Mouse (Mus musculus) C2C12 (cell line): ENCODE results near the gene Mgat2. TPM values are rescaled to one million over a fixed set of nuclear protein-coding genes. Genes with fewer than 3 reads are reported as not detected.

Experiments
- H3K27me3 ChIP-seq: one replicate; pipeline ENCODE4 v1.6.1; 2011; ENCODE audit not compliant: control insufficient read depth, insufficient read depth, insufficient read length
- H3K36me3 ChIP-seq: one replicate; pipeline ENCODE4 v1.6.1; 2011; ENCODE audit not compliant: control insufficient read depth, insufficient read depth
- H3K4me3 ChIP-seq: one replicate; pipeline ENCODE4 v1.5.1; 2011; ENCODE audit warnings: mild to moderate bottlenecking, control low read depth; ENCODE audit not compliant: poor library complexity, insufficient read depth, severe bottlenecking
- H3K79me2 ChIP-seq: one replicate; pipeline ENCODE4 v1.6.1; 2011; ENCODE audit not compliant: control insufficient read depth, insufficient read depth
- H3K79me3 ChIP-seq: one replicate; pipeline ENCODE4 v1.6.1; 2011; ENCODE audit warnings: low read depth, control low read depth
- H3ac ChIP-seq: one replicate; pipeline ENCODE3; 2011; ENCODE audit warnings: low read depth; ENCODE audit not compliant: control insufficient read depth, insufficient read length
- CEBPB ChIP-seq: IDR thresholded peaks from one replicate; pipeline ENCODE4 v1.6.1; 2011; ENCODE audit warnings: low read depth, mild to moderate bottlenecking, control low read depth, moderate library complexity
- CTCF ChIP-seq: IDR thresholded peaks from one replicate; pipeline ENCODE4 v1.5.1; 2011; ENCODE audit not compliant: control insufficient read depth, insufficient read depth, insufficient read length
- FOSL1 ChIP-seq: IDR thresholded peaks from one replicate; pipeline ENCODE4 v1.8.0; 2011; ENCODE audit warnings: mild to moderate bottlenecking, low read length; ENCODE audit not compliant: poor library complexity, insufficient read depth, severe bottlenecking
- MAX ChIP-seq: IDR thresholded peaks from one replicate; pipeline ENCODE4 v1.6.1; 2011; ENCODE audit warnings: mild to moderate bottlenecking, control low read depth
- MYOD1 ChIP-seq: IDR thresholded peaks from one replicate; pipeline ENCODE4 v1.6.1; 2011; ENCODE audit warnings: low read depth; ENCODE audit not compliant: control insufficient read depth, insufficient read length
- MYOG ChIP-seq: IDR thresholded peaks from one replicate; pipeline ENCODE4 v1.6.1; 2011; ENCODE audit not compliant: control insufficient read depth, insufficient read length; ENCODE audit errors: extremely low read depth
- USF1 ChIP-seq: IDR thresholded peaks from one replicate; pipeline ENCODE4 v1.6.1; 2011; ENCODE audit warnings: low read depth, mild to moderate bottlenecking, control low read depth, moderate library complexity
- polyA plus RNA-seq: library from polyadenylated mRNA; unstranded; fragments of >200 nt; fragmentation: generic; extraction: Trizol; gene quantifications from one replicate; pipeline ENCODE4 v1.2.1, GENCODE M21; 2012; ENCODE audit warnings: missing spikeins

The Mgat2 gene
- polyA plus RNA-seq, 1 experiment: 39.6 TPM

DNA sequence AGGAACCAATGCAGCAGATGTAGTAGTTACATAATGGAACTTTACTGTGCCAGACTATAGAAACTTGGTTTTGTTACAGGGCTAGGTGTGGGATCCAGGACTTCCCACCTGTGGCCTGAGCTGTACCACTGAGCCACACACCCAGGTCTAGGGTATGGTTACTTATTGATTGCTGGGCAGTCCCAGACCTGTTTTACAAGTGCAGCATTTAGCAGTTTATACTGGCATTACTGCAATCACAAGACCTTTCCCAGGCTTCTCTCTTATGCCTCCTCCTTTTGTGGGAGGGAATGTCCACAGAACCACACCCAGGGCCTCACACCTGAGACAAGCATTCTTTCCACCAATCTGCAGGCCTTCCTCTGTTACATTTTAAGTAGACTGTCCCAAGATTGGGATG lies 15.0 kb downstream of the Mgat2 start:
- Histone ChIP-seq H3K79me2 (peaks cover 70% of the 10 kb centered on the region), H3K79me3 (peaks cover 50% of the 10 kb centered on the region), H3K36me3 (peaks cover 47% of the 10 kb centered on the region), H3K27me3 (no peaks in the 10 kb centered on the region), H3ac (no peak overlapping the region), H3K4me3 (no peak overlapping the region)
- TF ChIP-seq FOSL1 (no peak), CTCF (no peak), USF1 (no peak)

DNA sequence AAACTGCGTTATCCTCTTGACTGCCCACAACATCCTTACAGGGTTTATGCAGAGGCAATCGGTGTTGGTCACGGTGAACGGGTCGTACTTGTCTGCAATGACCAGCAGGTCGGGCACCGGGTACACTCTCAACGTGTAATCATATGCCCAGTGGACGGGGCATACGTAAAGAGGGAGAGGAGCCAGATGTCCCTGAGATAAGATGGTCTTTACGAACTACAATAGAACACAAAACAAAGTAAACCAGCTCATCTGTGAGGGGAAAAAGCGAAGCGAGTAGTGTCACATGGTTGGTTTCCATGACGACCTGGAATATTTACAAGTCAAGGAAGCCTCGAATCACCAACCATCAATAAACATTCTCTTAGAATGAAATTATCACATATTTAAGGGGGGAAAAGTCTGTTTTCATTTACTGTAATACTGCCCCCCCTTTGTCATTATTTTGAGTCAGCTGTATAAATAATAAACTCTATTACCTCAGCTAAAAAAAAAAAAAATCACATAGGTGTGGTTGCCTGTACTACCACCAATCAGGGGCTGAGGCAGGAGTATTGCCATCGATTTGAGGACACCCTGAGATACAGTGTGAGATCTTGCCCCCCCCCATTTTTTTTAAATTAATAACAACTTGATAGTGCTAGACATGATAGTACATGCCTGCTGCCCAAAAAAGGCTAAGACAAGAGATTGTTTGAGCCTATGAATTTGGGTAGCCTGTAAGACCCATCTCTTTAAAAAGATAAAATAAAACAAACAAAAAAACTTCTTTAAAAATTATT lies 20.3 kb downstream of the Mgat2 start, which contains the start of gene Gm49384:
TSS of gene Gm49384 (minus strand) at position 216 of the 782 bp plus-strand sequence.
- no peak within 1 kb of the TSS for H3K4me3 ChIP-seq
- H3K36me3 ChIP-seq: peaks cover 51% of the 10 kb centered on the region
- no peaks in the 10 kb centered on the region for H3K27me3 ChIP-seq
- peaks cover 18% of the 10 kb centered on the region for H3K79me2 ChIP-seq
- TF ChIP-seq USF1 (no peak), MYOD1 (no peak), CEBPB (no peak)
- no peak within 1 kb of the TSS for H3ac ChIP-seq
- H3K79me3 ChIP-seq: peaks cover 8% of the 10 kb centered on the region

DNA sequence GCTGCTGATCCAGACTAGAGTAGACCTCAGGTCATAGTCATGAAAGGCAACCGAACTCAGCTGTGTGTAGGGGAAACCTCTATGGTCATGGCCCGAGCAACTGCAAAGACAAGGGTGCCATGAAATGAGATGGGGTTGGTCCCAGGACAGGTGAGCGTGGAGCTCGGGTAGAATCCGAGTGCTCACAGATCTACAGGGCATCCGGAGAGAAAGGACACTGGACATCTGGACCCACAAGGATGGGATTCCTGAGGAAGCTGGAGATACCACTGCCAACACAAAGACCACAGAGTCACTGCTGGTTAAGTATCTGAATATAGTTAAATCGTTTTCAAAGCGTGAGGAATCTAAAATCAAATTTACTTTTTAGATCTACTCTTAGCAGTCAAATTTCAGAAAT lies 23.4 kb downstream of the Mgat2 start:
- H3K79me2 ChIP-seq: no peaks in the 10 kb centered on the region
- H3K4me3 ChIP-seq: no peak overlapping the region
- H3ac ChIP-seq: no peak overlapping the region
- peaks cover 46% of the 10 kb centered on the region for H3K36me3 ChIP-seq
- no peaks in the 10 kb centered on the region for H3K27me3 ChIP-seq
- TF ChIP-seq CTCF (no peak), CEBPB (no peak), USF1 (no peak)
- H3K79me3 ChIP-seq: peaks cover 2% of the 10 kb centered on the region

DNA sequence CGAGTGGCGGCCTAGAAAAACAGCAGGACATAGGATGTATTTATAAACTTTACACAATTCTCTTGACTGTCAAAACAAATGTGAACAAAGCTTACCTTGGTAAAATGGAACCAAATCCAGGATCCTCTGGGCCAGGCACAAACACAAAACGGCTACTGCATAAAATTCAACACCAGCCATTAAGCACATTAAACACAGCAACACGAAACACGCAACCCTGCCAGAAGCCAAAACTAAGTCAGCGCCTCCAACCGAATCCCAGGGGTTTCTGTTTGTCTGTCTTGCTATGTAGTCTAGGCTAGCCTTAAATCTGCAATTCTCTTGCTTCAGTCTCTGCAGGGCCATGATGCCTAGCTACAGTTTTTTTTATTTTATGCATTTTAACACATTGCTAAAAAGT lies 24.0 kb downstream of the Mgat2 start:
- Histone ChIP-seq H3K79me3 (peaks cover 2% of the 10 kb centered on the region), H3K36me3 (peaks cover 41% of the 10 kb centered on the region), H3K4me3 (no peak overlapping the region), H3ac (no peak overlapping the region), H3K27me3 (no peaks in the 10 kb centered on the region), H3K79me2 (no peaks in the 10 kb centered on the region)
- TF ChIP-seq MYOG (no peak), MYOD1 (no peak), USF1 (no peak), CTCF (no peak), FOSL1 (no peak), MAX (no peak), CEBPB (no peak)

DNA sequence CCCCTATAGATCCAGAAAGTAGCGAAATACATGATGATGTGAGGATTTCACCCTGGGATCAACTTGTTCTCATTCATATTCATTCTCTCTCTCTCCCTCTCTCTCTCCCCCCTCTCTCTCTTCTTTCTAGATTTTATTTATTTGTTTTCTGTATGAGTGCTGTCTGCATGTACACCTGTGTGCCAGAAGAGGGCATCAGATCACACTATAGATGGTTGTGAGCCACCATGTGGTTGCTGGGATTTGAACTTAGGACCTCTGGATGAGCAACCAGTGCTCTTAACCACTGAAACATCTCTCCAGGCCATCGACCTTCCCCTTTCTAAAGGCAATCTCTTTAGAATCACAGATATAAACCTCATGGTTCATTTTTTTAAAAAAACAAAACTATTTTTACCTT lies 24.6 kb downstream of the Mgat2 start:
- TF ChIP-seq MAX: no peak
- no peak for TF ChIP-seq MYOG
- TF ChIP-seq MYOD1: no peak
- no peak for TF ChIP-seq FOSL1
- TF ChIP-seq USF1: no peak
- Histone ChIP-seq H3K79me2 (no peaks in the 10 kb centered on the region), H3K36me3 (peaks cover 42% of the 10 kb centered on the region), H3ac (no peak overlapping the region), H3K4me3 (no peak overlapping the region), H3K27me3 (no peaks in the 10 kb centered on the region), H3K79me3 (no peaks in the 10 kb centered on the region)

DNA sequence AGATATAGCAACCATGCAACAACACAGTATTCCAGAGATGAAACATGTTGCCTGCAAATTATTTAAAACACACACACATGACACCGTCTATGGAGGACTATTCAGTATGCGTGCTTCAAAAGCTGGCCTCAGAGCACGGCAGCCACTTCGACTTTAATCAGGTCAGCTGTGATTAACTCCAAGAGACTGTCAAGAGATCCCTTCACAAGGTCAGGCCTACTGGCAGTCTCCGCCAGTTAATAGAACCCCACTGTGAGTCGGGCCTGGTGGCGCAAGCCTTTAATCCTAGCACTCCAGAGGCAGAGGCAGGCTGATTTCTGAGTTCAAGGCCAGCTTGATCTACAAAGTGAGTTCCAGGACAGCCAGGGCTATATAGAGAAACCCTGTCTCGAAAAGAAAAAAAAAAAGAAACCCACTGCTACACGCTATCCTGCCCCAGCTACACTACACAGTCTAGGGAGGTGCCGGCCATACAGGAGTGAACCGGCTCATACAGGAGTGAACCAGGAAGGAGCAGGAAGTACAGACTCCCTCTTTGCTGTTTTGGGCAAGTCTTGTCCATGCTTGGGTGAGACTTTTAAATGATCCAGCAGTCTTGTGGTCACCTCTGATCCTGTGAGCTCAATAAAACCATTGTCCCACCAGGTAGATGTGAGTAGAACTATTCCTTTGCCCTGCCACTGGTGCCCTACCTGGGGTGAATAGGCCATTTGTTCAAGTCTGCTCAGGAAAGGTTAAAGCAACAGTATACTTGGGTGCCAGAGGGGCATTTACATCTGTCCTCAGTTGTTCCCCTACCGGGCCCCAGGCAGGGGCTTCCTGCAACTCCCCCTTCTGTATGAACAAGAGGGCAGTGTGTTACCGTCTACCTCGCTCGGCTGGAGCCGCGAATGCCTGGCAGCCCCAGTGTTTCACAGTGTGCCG lies 26.4 kb downstream of the Mgat2 start:
- H3K27me3 ChIP-seq: no peaks in the 10 kb centered on the region
- peaks cover 57% of the 10 kb centered on the region for H3K36me3 ChIP-seq
- no peak overlapping the region for H3K4me3 ChIP-seq
- H3K79me2 ChIP-seq: no peaks in the 10 kb centered on the region
- no peaks in the 10 kb centered on the region for H3K79me3 ChIP-seq
- TF ChIP-seq CTCF (no peak), USF1 (no peak), FOSL1 (no peak), MAX (no peak), MYOG (no peak), CEBPB (no peak), MYOD1 (no peak)
- H3ac ChIP-seq: no peak overlapping the region
